Mouse (Mus musculus): ENCODE data around the gene Slc50a1. TPM values are rescaled to one million over a fixed set of nuclear protein-coding genes. Genes with fewer than 3 reads are reported as not detected.

Gene Slc50a1
- polyA plus RNA-seq, 1 experiment from 2014 or later = 70.5 TPM

DNA sequence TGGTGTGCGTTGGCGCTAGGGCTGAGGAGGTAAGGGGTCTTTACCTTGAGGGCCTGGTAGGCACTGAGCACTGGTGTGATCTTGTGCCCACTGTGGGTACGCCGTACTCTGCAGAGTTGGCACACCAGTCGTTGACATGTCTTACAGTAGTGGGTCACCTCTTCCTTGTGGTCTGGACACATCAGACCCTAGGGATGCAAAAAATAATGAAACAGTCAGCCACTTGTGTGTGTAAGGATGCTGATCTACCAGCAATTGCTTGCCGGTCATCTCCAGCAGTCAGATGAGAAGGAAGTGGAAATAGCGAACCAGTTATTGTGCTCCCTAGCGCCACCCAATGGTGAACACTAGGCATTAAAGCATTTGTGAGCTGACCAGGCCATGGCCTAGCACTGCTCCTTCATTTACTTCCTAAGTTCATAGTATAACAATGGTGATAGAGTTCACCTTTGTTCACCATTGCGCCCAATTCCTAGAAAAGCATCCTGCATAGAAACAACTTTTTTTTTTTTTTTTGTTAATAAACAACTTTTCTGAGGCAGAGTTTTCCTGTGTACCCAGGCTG, 28.0 kb downstream of the Slc50a1 start:
- no peak for ATAC-seq (ENCODE audit: low read depth)
- DNase-seq (ENCODE audit: low spot score) = no peak
- H3K27me3 ChIP-seq (replicated peaks; ENCODE audit: control insufficient read depth, insufficient read depth, low read length) = no peaks in the 10 kb centered on the region
- WGBS = 75% methylated on average over 9 of the region's 9 CpGs
- peaks cover 25% of the 10 kb centered on the region; the same call in 1 of the 2 replicates for H3K36me3 ChIP-seq (ENCODE audit: control insufficient read depth, insufficient read depth, low read length)
- H3K4me1 ChIP-seq (ENCODE audit: control insufficient read depth, insufficient read depth, low read length) = peaks cover 6% of the 10 kb centered on the region; the same call in 1 of the 2 replicates
- no peak overlapping the region for H3K27ac ChIP-seq (replicated peaks; ENCODE audit: low read depth, low read length)
- H3K9me3 ChIP-seq (ENCODE audit: control insufficient read depth, low read length) = no peaks in the 10 kb centered on the region
- no peak overlapping the region for H3K9ac ChIP-seq (ENCODE audit: low read depth, low read length)
- no peak overlapping the region for H3K4me3 ChIP-seq (ENCODE audit: low read depth, low read length)
- no peak overlapping the region for H3K4me2 ChIP-seq (ENCODE audit: low read depth, low read length)

DNA sequence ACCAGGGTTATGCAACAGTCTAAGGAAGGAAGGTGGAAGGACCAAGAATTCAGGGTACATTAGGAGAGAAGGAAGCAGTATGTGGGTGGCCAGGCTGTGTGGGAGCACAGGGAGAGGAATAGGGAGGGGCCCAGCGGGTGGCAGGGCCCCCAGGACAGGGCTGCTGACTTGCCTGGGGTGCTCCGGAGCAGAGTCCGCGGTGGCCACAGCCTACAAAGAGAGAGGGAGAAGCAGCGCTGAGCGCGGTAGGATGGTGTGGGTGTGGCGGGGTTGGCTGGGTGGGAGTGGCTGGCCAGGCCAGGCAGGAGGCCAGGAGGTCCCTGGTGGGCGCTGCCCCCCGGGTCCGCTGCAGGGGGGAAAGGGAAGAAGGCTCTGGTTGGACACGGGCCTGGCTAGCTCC, 31.9 kb downstream of the Slc50a1 start:
- no peak overlapping the region for H3K9ac ChIP-seq (ENCODE audit: low read depth, low read length)
- H3K9me3 ChIP-seq (ENCODE audit: control insufficient read depth, low read length) = no peaks in the 10 kb centered on the region
- H3K27me3 ChIP-seq (replicated peaks; ENCODE audit: control insufficient read depth, insufficient read depth, low read length) = no peaks in the 10 kb centered on the region
- H3K36me3 ChIP-seq (ENCODE audit: control insufficient read depth, insufficient read depth, low read length) = peaks cover 37% of the 10 kb centered on the region; the same call in 1 of the 2 replicates
- no peaks in the 10 kb centered on the region for H3K4me1 ChIP-seq (ENCODE audit: control insufficient read depth, insufficient read depth, low read length)
- no peak overlapping the region for H3K27ac ChIP-seq (replicated peaks; ENCODE audit: low read depth, low read length)
- no peak overlapping the region for H3K4me2 ChIP-seq (ENCODE audit: low read depth, low read length)
- 74% methylated on average over 9 of the region's 12 CpGs for WGBS
- no peak overlapping the region for H3K4me3 ChIP-seq (ENCODE audit: low read depth, low read length)
- ATAC-seq (ENCODE audit: low read depth) (no peak), DNase-seq (ENCODE audit: low spot score) (no peak)

DNA sequence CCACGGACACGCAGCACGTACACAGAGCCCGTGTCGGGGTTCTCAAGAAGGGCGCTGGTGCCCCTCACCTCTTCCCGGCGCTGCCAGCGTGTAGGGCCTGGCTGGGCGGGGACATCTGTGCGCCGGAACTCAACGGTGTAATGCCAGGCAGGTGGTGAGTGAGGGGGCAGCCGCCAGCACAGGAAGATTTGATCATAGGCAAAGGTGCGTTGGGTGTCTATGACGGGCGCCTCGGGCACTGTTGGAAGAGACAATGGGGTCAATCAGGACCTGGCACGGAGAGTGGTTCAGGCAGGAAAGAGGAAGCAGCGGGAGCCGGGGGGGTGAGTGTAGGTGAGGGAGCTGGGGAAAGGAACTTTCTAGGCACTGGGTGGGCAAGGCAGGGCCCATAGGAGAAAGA, 32.7 kb downstream of the Slc50a1 start:
- 92% methylated on average over 21 of the region's 21 CpGs for WGBS
- ATAC-seq (ENCODE audit: low read depth) = no peak
- no peak overlapping the region for H3K9ac ChIP-seq (ENCODE audit: low read depth, low read length)

DNA sequence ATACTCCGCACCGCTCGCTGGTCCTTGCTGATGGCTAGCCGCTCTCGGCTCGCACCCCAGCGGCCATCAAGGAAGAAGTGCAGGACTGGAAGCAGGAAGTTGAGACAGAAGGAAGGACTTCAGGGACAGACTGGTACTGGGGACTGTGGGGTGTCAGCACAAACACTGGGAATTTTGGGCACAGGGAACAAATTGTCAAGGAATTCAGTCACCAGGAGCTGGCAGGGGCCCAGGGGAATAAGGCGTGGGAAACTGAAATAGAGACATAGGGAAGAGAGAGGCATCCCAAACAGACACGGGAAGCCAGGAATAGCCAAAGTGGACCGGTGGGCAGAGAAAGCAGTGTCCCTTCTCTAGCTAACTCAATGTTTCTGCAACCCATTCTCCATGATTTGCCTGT, 33.9 kb downstream of the Slc50a1 start:
- Histone ChIP-seq H3K4me3 (ENCODE audit: low read depth, low read length) (no peak overlapping the region), H3K4me2 (ENCODE audit: low read depth, low read length) (no peak overlapping the region), H3K27ac (replicated peaks; ENCODE audit: low read depth, low read length) (no peak overlapping the region), H3K9ac (ENCODE audit: low read depth, low read length) (no peak overlapping the region), H3K27me3 (replicated peaks; ENCODE audit: control insufficient read depth, insufficient read depth, low read length) (no peaks in the 10 kb centered on the region), H3K36me3 (ENCODE audit: control insufficient read depth, insufficient read depth, low read length) (peaks cover 31% of the 10 kb centered on the region; the same call in 1 of the 2 replicates), H3K9me3 (ENCODE audit: control insufficient read depth, low read length) (no peaks in the 10 kb centered on the region), H3K4me1 (ENCODE audit: control insufficient read depth, insufficient read depth, low read length) (no peaks in the 10 kb centered on the region)
- DNase-seq (ENCODE audit: low spot score) (no peak), ATAC-seq (ENCODE audit: low read depth) (no peak)
- 87% methylated on average over 10 of the region's 10 CpGs for WGBS

More for the DNA sequence above, 32.7 kb downstream of the Slc50a1 start:
- Histone ChIP-seq H3K4me1 (ENCODE audit: control insufficient read depth, insufficient read depth, low read length) (no peaks in the 10 kb centered on the region), H3K27me3 (replicated peaks; ENCODE audit: control insufficient read depth, insufficient read depth, low read length) (no peaks in the 10 kb centered on the region), H3K36me3 (ENCODE audit: control insufficient read depth, insufficient read depth, low read length) (peaks cover 37% of the 10 kb centered on the region; the same call in 1 of the 2 replicates), H3K27ac (replicated peaks; ENCODE audit: low read depth, low read length) (no peak overlapping the region), H3K4me3 (ENCODE audit: low read depth, low read length) (no peak overlapping the region), H3K9me3 (ENCODE audit: control insufficient read depth, low read length) (no peaks in the 10 kb centered on the region), H3K4me2 (ENCODE audit: low read depth, low read length) (no peak overlapping the region)
- DNase-seq (ENCODE audit: low spot score) = no peak

DNA sequence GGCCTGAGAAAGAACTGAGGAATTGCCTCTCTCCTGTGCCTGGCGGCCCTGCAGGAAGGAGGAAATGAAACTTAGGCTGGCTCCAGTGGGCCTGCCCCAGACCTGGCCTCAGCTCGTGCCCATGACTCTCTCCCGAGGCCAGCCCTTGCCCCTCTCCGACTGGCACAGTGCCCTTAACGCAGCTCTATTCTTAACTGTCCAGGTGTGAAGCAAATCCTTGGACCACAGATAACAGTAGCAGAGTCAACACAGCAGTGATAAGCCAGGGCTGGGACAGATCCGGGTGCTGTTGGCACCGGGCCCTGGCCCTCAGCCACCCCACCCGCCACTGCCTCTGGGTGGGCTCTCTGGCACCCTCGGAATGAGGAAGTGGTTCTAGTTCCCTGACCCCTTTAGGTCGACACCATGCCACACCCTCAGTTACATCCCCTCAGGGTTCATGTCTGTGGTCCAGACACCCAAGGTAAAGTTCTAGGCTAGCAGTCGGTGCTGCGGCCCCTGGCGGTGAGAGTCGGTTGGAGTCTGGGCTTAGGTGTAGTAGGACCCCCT, 36.7 kb downstream of the Slc50a1 start:
- H3K27me3 ChIP-seq (replicated peaks; ENCODE audit: control insufficient read depth, insufficient read depth, low read length) = no peaks in the 10 kb centered on the region
- 74% methylated on average over 13 of the region's 14 CpGs for WGBS
- H3K9me3 ChIP-seq (ENCODE audit: control insufficient read depth, low read length) = no peaks in the 10 kb centered on the region
- H3K27ac ChIP-seq (replicated peaks; ENCODE audit: low read depth, low read length) = no peak overlapping the region
- H3K9ac ChIP-seq (ENCODE audit: low read depth, low read length) = no peak overlapping the region
- H3K4me3 ChIP-seq (ENCODE audit: low read depth, low read length) = no peak overlapping the region
- 0 out of 2 replicates have a peak, but pooled peaks cover 2% of the 10 kb centered on the region for H3K4me1 ChIP-seq (ENCODE audit: control insufficient read depth, insufficient read depth, low read length)
- peaks cover 22% of the 10 kb centered on the region; the same call in 1 of the 2 replicates for H3K36me3 ChIP-seq (ENCODE audit: control insufficient read depth, insufficient read depth, low read length)
- DNase-seq (ENCODE audit: low spot score) (no peak), ATAC-seq (ENCODE audit: low read depth) (no peak)
- H3K4me2 ChIP-seq (ENCODE audit: low read depth, low read length) = no peak overlapping the region

DNA sequence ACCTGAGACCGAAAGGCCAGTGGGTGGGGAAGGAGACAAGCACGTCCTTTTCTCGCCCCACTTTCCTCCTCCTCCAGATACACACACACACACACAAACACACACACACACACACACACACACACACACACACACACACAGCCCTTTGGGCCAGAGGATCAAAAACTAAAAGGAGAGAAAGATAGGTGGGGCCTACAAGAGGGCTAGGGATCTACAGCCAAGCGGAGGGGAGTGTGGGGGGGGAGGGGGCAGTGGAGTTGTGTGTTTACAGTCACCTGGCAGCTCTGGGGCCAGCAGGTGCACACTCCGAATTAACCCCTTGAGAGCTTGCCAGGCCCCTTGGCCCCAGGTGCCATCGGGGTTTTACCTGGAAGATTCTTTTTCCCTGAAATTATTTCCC, 37.8 kb downstream of the Slc50a1 start:
- H3K9me3 ChIP-seq (ENCODE audit: control insufficient read depth, low read length) = no peaks in the 10 kb centered on the region
- H3K27ac ChIP-seq (replicated peaks; ENCODE audit: low read depth, low read length) = no peak overlapping the region
- WGBS = 60% methylated on average over 5 of the region's 6 CpGs
- H3K4me3 ChIP-seq (ENCODE audit: low read depth, low read length) = no peak overlapping the region
- H3K27me3 ChIP-seq (replicated peaks; ENCODE audit: control insufficient read depth, insufficient read depth, low read length) = no peaks in the 10 kb centered on the region
- H3K4me2 ChIP-seq (ENCODE audit: low read depth, low read length) = no peak overlapping the region
- no peak overlapping the region for H3K9ac ChIP-seq (ENCODE audit: low read depth, low read length)
- 0 out of 2 replicates have a peak, but pooled peaks cover 14% of the 10 kb centered on the region for H3K36me3 ChIP-seq (ENCODE audit: control insufficient read depth, insufficient read depth, low read length)
- 0 out of 2 replicates have a peak, but pooled peaks cover 6% of the 10 kb centered on the region for H3K4me1 ChIP-seq (ENCODE audit: control insufficient read depth, insufficient read depth, low read length)
- no peak for DNase-seq (ENCODE audit: low spot score)
- no peak for ATAC-seq (ENCODE audit: low read depth)

DNA sequence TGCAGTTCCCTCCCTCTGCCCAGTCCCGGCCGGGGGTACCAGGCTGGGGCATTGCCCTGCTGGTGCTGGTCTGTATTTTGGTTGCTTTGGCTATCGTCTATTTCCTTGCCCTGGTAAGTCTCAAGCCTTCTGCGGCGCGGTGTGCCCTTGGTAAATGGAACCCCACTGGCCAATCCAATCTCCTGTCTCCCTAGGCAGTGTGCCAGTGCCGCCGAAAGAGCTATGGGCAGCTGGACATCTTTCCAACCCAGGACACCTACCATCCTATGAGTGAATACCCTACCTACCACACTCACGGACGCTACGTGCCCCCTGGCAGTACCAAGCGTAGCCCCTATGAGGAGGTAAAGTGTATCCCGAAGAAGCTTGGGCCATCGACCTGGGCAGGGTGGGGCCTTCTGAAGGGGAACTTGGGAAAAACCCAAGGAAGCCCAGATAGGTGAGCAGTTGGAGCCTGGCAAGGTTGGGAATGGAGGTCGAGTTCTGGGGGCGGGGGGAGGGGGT, 38.5 kb downstream of the Slc50a1 start:
- H3K9me3 ChIP-seq (ENCODE audit: control insufficient read depth, low read length) = no peaks in the 10 kb centered on the region
- H3K27me3 ChIP-seq (replicated peaks; ENCODE audit: control insufficient read depth, insufficient read depth, low read length) = no peaks in the 10 kb centered on the region
- H3K36me3 ChIP-seq (ENCODE audit: control insufficient read depth, insufficient read depth, low read length) = 0 out of 2 replicates have a peak, but pooled peaks cover 9% of the 10 kb centered on the region
- no peak overlapping the region for H3K4me2 ChIP-seq (ENCODE audit: low read depth, low read length)
- WGBS = 77% methylated on average over 16 of the region's 16 CpGs
- no peak for ATAC-seq (ENCODE audit: low read depth)
- no peak for DNase-seq (ENCODE audit: low spot score)
- no peak overlapping the region for H3K9ac ChIP-seq (ENCODE audit: low read depth, low read length)
- no peak overlapping the region for H3K4me3 ChIP-seq (ENCODE audit: low read depth, low read length)
- peaks cover 9% of the 10 kb centered on the region for H3K4me1 ChIP-seq (ENCODE audit: control insufficient read depth, insufficient read depth, low read length)
- no peak overlapping the region for H3K27ac ChIP-seq (replicated peaks; ENCODE audit: low read depth, low read length)

DNA sequence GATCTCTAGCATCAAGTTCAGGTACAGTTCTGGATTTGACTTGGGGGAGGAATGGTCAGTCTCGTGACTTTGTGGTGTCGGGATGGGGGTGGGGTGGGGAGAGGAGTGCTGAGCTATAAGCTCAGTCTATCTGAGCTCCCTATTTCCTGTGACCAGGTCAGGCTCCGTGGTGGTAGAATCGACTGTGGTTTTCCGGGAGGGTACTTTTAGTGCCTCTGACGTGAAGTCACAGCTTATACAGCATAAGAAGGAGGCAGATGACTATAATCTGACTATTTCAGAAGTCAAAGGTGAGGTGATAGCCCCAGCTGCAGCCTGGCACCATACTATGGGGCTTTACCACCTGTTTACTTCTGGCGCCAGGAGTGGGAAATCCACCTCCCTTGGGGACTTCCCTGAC, 39.0 kb downstream of the Slc50a1 start:
- no peak overlapping the region for H3K9ac ChIP-seq (ENCODE audit: low read depth, low read length)
- no peak overlapping the region for H3K4me3 ChIP-seq (ENCODE audit: low read depth, low read length)
- peaks cover 13% of the 10 kb centered on the region for H3K4me1 ChIP-seq (ENCODE audit: control insufficient read depth, insufficient read depth, low read length)
- DNase-seq (ENCODE audit: low spot score) (no peak), ATAC-seq (ENCODE audit: low read depth) (no peak)
- 64% methylated on average over 7 of the region's 7 CpGs for WGBS
- H3K27ac ChIP-seq (replicated peaks; ENCODE audit: low read depth, low read length) = no peak overlapping the region
- H3K9me3 ChIP-seq (ENCODE audit: control insufficient read depth, low read length) = no peaks in the 10 kb centered on the region
- H3K27me3 ChIP-seq (replicated peaks; ENCODE audit: control insufficient read depth, insufficient read depth, low read length) = no peaks in the 10 kb centered on the region
- H3K4me2 ChIP-seq (ENCODE audit: low read depth, low read length) = no peak overlapping the region
- 0 out of 2 replicates have a peak, but pooled peaks cover 9% of the 10 kb centered on the region for H3K36me3 ChIP-seq (ENCODE audit: control insufficient read depth, insufficient read depth, low read length)

DNA sequence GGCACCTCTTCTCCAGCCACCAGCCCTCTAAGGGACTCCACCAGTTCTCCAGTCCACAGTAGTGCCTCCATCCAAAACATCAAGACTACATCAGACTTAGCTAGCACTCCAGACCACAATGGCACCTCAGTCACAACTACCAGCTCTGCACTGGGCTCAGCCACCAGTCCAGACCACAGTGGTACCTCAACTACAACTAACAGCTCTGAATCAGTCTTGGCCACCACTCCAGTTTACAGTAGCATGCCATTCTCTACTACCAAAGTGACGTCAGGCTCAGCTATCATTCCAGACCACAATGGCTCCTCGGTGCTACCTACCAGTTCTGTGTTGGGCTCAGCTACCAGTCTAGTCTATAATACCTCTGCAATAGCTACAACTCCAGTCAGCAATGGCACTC, 39.8 kb downstream of the Slc50a1 start:
- no peak overlapping the region for H3K9ac ChIP-seq (ENCODE audit: low read depth, low read length)
- DNase-seq (ENCODE audit: low spot score) = no peak
- H3K4me2 ChIP-seq (ENCODE audit: low read depth, low read length) = no peak overlapping the region
- peaks cover 7% of the 10 kb centered on the region; the same call in 1 of the 2 replicates for H3K36me3 ChIP-seq (ENCODE audit: control insufficient read depth, insufficient read depth, low read length)
- no peak overlapping the region for H3K4me3 ChIP-seq (ENCODE audit: low read depth, low read length)
- peaks cover 18% of the 10 kb centered on the region for H3K4me1 ChIP-seq (ENCODE audit: control insufficient read depth, insufficient read depth, low read length)
- no peak overlapping the region for H3K27ac ChIP-seq (replicated peaks; ENCODE audit: low read depth, low read length)
- H3K27me3 ChIP-seq (replicated peaks; ENCODE audit: control insufficient read depth, insufficient read depth, low read length) = no peaks in the 10 kb centered on the region
- ATAC-seq (ENCODE audit: low read depth) = no peak
- 92% methylated on average over 2 of the region's 2 CpGs for WGBS
- H3K9me3 ChIP-seq (ENCODE audit: control insufficient read depth, low read length) = no peaks in the 10 kb centered on the region

All from embryonic facial prominence, embryonic 14.5 days (tissue).